Comparison of ENCODE assay signal across 14 mouse cellular contexts in the genomic region with DNA sequence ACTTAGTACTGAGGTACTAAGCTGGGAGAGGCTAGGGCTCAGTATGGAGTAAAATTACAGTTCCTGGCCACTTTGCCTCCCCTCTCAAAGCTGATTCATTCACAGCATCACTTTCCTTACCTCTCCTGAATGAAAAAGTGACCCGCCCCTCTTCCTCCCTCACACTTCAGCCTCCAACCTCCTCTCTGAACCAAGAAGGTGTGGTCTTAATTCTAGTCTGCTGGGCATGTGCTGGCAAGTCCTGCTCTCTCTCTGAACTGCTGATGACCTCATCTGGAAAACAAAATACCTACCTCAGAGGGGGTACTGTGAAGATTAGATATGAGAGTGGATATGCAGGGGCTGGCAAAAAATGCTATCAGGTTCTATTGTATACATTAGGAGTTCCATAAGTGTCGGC. TPM values are rescaled to one million over a fixed set of nuclear protein-coding genes. Genes with fewer than 3 reads are reported as not detected.
DNase-seq lines count a peak whose midpoint lies in the region; ATAC-seq and TF ChIP-seq lines count a peak whose summit lies in the region.
"Had no signal": no experiment of that assay in that cellular context is flagged by ENCODE, and none has a peak within 500 bp of the region (broad histone marks: within the 10 kb centered on the region; RNA-seq: fewer than 3 reads in every experiment).

No protein-coding gene starts in this region.

- H3K4me3 ChIP-seq in embryonic facial prominence, embryonic 14.5 days (ENCODE audit: low read depth, low read length), result no peak overlapping the region
- H3K4me3 ChIP-seq in embryonic facial prominence, embryonic 10.5 days, result no peak overlapping the region
- no peak overlapping the region for H3K4me3 ChIP-seq in limb, embryonic 15.5 days
- no peak overlapping the region for H3K4me3 ChIP-seq in limb, embryonic 10.5 days
- no peak overlapping the region for H3K4me3 ChIP-seq in stomach, embryonic 14.5 days (ENCODE audit: low read depth, low read length)
- H3K4me3 ChIP-seq in forebrain, embryonic 14.5 days (ENCODE audit: low read depth, low read length), result no peak overlapping the region
- H3K4me3 ChIP-seq: hindbrain, embryonic 13.5 days; neural tube, embryonic 12.5 days had no signal

- no peak overlapping the region for H3K4me2 ChIP-seq in embryonic facial prominence, embryonic 14.5 days (ENCODE audit: low read depth, low read length)
- no peak overlapping the region for H3K4me2 ChIP-seq in limb, embryonic 15.5 days
- no peak overlapping the region for H3K4me2 ChIP-seq in stomach, embryonic 14.5 days (replicated peaks; ENCODE audit: low read depth, low read length)
- H3K4me2 ChIP-seq in forebrain, embryonic 14.5 days (ENCODE audit: low read length), result no peak overlapping the region
- H3K4me2 ChIP-seq: hindbrain, embryonic 13.5 days; neural tube, embryonic 12.5 days had no signal

- no peaks in the 10 kb centered on the region for H3K36me3 ChIP-seq in embryonic facial prominence, embryonic 14.5 days (ENCODE audit: control insufficient read depth, insufficient read depth, low read length)
- no peaks in the 10 kb centered on the region for H3K36me3 ChIP-seq in embryonic facial prominence, embryonic 10.5 days (replicated peaks)
- no peaks in the 10 kb centered on the region for H3K36me3 ChIP-seq in limb, embryonic 15.5 days
- H3K36me3 ChIP-seq in limb, embryonic 10.5 days, result no peaks in the 10 kb centered on the region
- no peaks in the 10 kb centered on the region for H3K36me3 ChIP-seq in stomach, embryonic 14.5 days (ENCODE audit: control insufficient read depth, insufficient read depth, low read length)
- H3K36me3 ChIP-seq in forebrain, embryonic 14.5 days (ENCODE audit: control insufficient read depth, insufficient read depth, low read length), result no peaks in the 10 kb centered on the region
- H3K36me3 ChIP-seq: hindbrain, embryonic 13.5 days; neural tube, embryonic 12.5 days had no signal

- H3K27me3 ChIP-seq in embryonic facial prominence, embryonic 14.5 days (replicated peaks; ENCODE audit: control insufficient read depth, insufficient read depth, low read length), result no peaks in the 10 kb centered on the region
- H3K27me3 ChIP-seq in embryonic facial prominence, embryonic 10.5 days (replicated peaks; ENCODE audit: low read depth, poor library complexity, severe bottlenecking), result no peaks in the 10 kb centered on the region
- no peaks in the 10 kb centered on the region for H3K27me3 ChIP-seq in limb, embryonic 15.5 days
- no peaks in the 10 kb centered on the region for H3K27me3 ChIP-seq in limb, embryonic 10.5 days (ENCODE audit: low read depth, poor library complexity, severe bottlenecking)
- no peaks in the 10 kb centered on the region for H3K27me3 ChIP-seq in Patski
- H3K27me3 ChIP-seq in stomach, embryonic 14.5 days (ENCODE audit: control insufficient read depth, insufficient read depth, low read length), result no peaks in the 10 kb centered on the region
- H3K27me3 ChIP-seq in forebrain, embryonic 14.5 days (replicated peaks; ENCODE audit: control insufficient read depth, insufficient read depth, low read length), result no peaks in the 10 kb centered on the region
- H3K27me3 ChIP-seq: hindbrain, embryonic 13.5 days; neural tube, embryonic 12.5 days had no signal

- H3K9ac ChIP-seq in embryonic facial prominence, embryonic 14.5 days (ENCODE audit: low read depth, low read length), result no peak overlapping the region
- no peak overlapping the region for H3K9ac ChIP-seq in limb, embryonic 15.5 days
- H3K9ac ChIP-seq in stomach, embryonic 14.5 days (replicated peaks; ENCODE audit: low read depth, low read length), result no peak overlapping the region
- H3K9ac ChIP-seq in forebrain, embryonic 14.5 days (ENCODE audit: low read length), result no peak overlapping the region
- H3K9ac ChIP-seq: liver, embryonic 14.5 days; neural tube, embryonic 12.5 days had no signal

- peak; percentile 48; the same call in 1 of the 2 replicates for ATAC-seq in embryonic facial prominence, embryonic 14.5 days (ENCODE audit: low read depth)
- no peak for ATAC-seq in limb, embryonic 15.5 days (ENCODE audit: insufficient number of reproducible peaks, low FRiP score, low TSS enrichment, low read depth)
- peak; percentile 52 for ATAC-seq in Patski
- peak; percentile 59 for ATAC-seq in stomach, embryonic 14.5 days (ENCODE audit: insufficient number of reproducible peaks, insufficient read depth, low FRiP score, low read depth)
- no peak for ATAC-seq in forebrain, embryonic 14.5 days
- ATAC-seq in CD4-positive, CD25-positive, alpha-beta regulatory T cell, adult 4 months, result no peak

- 72% methylated on average over 2 of the region's 2 CpGs for WGBS in embryonic facial prominence, embryonic 14.5 days
- WGBS in embryonic facial prominence, embryonic 10.5 days, result 72% methylated on average over 2 of the region's 2 CpGs
- 57% methylated on average over 2 of the region's 2 CpGs for WGBS in limb, embryonic 15.5 days
- 72% methylated on average over 2 of the region's 2 CpGs for WGBS in limb, embryonic 10.5 days
- 42% methylated on average over 2 of the region's 2 CpGs for WGBS in stomach, embryonic 14.5 days
- 76% methylated on average over 2 of the region's 2 CpGs for WGBS in forebrain, embryonic 14.5 days

- DNase-seq in embryonic facial prominence, embryonic 14.5 days (ENCODE audit: low spot score), result peak; percentile 72
- DNase-seq in embryonic facial prominence, embryonic 10.5 days (ENCODE audit: low spot score), result no peak
- DNase-seq in limb, embryonic 10.5 days (ENCODE audit: low spot score), result no peak
- DNase-seq in Patski (ENCODE audit: low read depth, low spot score), result no peak
- DNase-seq in forebrain, embryonic 14.5 days (ENCODE audit: low spot score), result no peak
- DNase-seq: kidney, postnatal 14 days; retina, postnatal 1 day had no signal

- H3K4me1 ChIP-seq in embryonic facial prominence, embryonic 14.5 days (ENCODE audit: control insufficient read depth, insufficient read depth, low read length), result peaks cover 17% of the 10 kb centered on the region
- H3K4me1 ChIP-seq in embryonic facial prominence, embryonic 10.5 days, result peaks cover 21% of the 10 kb centered on the region
- peaks cover 23% of the 10 kb centered on the region for H3K4me1 ChIP-seq in limb, embryonic 15.5 days
- H3K4me1 ChIP-seq in limb, embryonic 10.5 days, result 0 out of 2 replicates have a peak, but pooled peaks cover 9% of the 10 kb centered on the region
- H3K4me1 ChIP-seq in stomach, embryonic 14.5 days (ENCODE audit: control insufficient read depth, insufficient read depth, low read length), result peaks cover 12% of the 10 kb centered on the region
- peaks cover 10% of the 10 kb centered on the region for H3K4me1 ChIP-seq in forebrain, embryonic 14.5 days (ENCODE audit: control insufficient read depth, insufficient read depth, low read length)

- POLR2A ChIA-PET in Patski (lab: Charles Lee), result interaction anchor here (0.6 to 1.5 kb wide), 3 partner anchors 10 to 364 kb away, joined by 3 to 4 read pairs (median 3); no protein-coding TSS in a partner anchor

- CTCF ChIA-PET in Patski (lab: Charles Lee), result no interaction called here

- no peaks in the 10 kb centered on the region for H3K9me3 ChIP-seq in embryonic facial prominence, embryonic 14.5 days (ENCODE audit: control insufficient read depth, low read length)
- no peaks in the 10 kb centered on the region for H3K9me3 ChIP-seq in embryonic facial prominence, embryonic 10.5 days
- no peaks in the 10 kb centered on the region for H3K9me3 ChIP-seq in limb, embryonic 15.5 days
- no peaks in the 10 kb centered on the region for H3K9me3 ChIP-seq in limb, embryonic 10.5 days (replicated peaks)
- H3K9me3 ChIP-seq in stomach, embryonic 14.5 days (ENCODE audit: control insufficient read depth, low read depth, low read length), result no peaks in the 10 kb centered on the region
- no peaks in the 10 kb centered on the region for H3K9me3 ChIP-seq in forebrain, embryonic 14.5 days (replicated peaks; ENCODE audit: control insufficient read depth, low read length)
- H3K9me3 ChIP-seq: hindbrain, embryonic 13.5 days; neural tube, embryonic 12.5 days had no signal

- TF ChIP-seq CTCF in Patski (IDR thresholded peaks at IDR 0.05), result no peak

- in situ Hi-C loops in Patski (cut with MboI; ENCODE audit: low pct_unique_long_range_greater_than_20kb), result loop anchor here (10.0 to 25.0 kb wide), 2 partner anchors 54 to 88 kb away; no protein-coding TSS in a partner anchor

- peak overlapping the region; percentile 19; the same call in 1 of the 2 replicates for H3K27ac ChIP-seq in embryonic facial prominence, embryonic 14.5 days (replicated peaks; ENCODE audit: low read depth, low read length)
- H3K27ac ChIP-seq in embryonic facial prominence, embryonic 10.5 days (replicated peaks), result no peak overlapping the region
- peak overlapping the region; percentile 12; the same call in 1 of the 2 replicates for H3K27ac ChIP-seq in limb, embryonic 15.5 days
- no peak overlapping the region for H3K27ac ChIP-seq in limb, embryonic 10.5 days
- peak overlapping the region; percentile 44; the same call in 1 of the 2 replicates for H3K27ac ChIP-seq in stomach, embryonic 14.5 days (ENCODE audit: low read length)
- H3K27ac ChIP-seq in forebrain, embryonic 14.5 days (ENCODE audit: low read depth, low read length), result no peak overlapping the region
- H3K27ac ChIP-seq: hindbrain, embryonic 13.5 days; liver, embryonic 14.5 days; neural tube, embryonic 12.5 days had no signal

RNA-seq across cellular contexts. Expression of a gene that starts 4.0 kb away (rescaled TPM):
- polyA plus RNA-seq in embryonic facial prominence, embryonic 14.5 days (2014; fragmentation: Nextera tagmentation; extraction: Ambion mirVana), result 0.17 and 0.46 TPM in 2 replicates
- not detected in 2 replicates for polyA plus RNA-seq in embryonic facial prominence, embryonic 10.5 days (2016; fragmentation: Nextera tagmentation; extraction: Ambion mirVana)
- 0.23 and 0.40 TPM in 2 replicates for polyA plus RNA-seq in limb, embryonic 15.5 days (2015; fragmentation: Nextera tagmentation; extraction: Ambion mirVana)
- polyA plus RNA-seq in limb, embryonic 10.5 days (2016; fragmentation: Nextera tagmentation; extraction: Ambion mirVana), result not detected in 2 replicates
- not detected for polyA plus RNA-seq in Patski (2021)
- not detected in 2 replicates for polyA plus RNA-seq in stomach, embryonic 14.5 days (2014; fragmentation: Nextera tagmentation; extraction: Ambion mirVana)
- not detected in 2 replicates for polyA plus RNA-seq in forebrain, embryonic 14.5 days (2014; fragmentation: Nextera tagmentation; extraction: Ambion mirVana)
- polyA plus RNA-seq in CD4-positive, CD25-positive, alpha-beta regulatory T cell, adult 4 months (2017; shearing (Covaris generic)), result not detected
- polyA plus RNA-seq: hindbrain, embryonic 13.5 days; liver, embryonic 14.5 days; neural tube, embryonic 12.5 days; urinary bladder, adult 2 months had no signal

RNA-seq across cellular contexts. Expression of a gene that starts 18.8 kb away (rescaled TPM):
- polyA plus RNA-seq in embryonic facial prominence, embryonic 14.5 days (2014; fragmentation: Nextera tagmentation; extraction: Ambion mirVana), result 0.30 and 0.56 TPM in 2 replicates
- polyA plus RNA-seq in embryonic facial prominence, embryonic 10.5 days (2016; fragmentation: Nextera tagmentation; extraction: Ambion mirVana), result not detected in 2 replicates
- 0.70 TPM in 1 of 2 replicates, not detected in the other for polyA plus RNA-seq in limb, embryonic 15.5 days (2015; fragmentation: Nextera tagmentation; extraction: Ambion mirVana)
- not detected in 2 replicates for polyA plus RNA-seq in limb, embryonic 10.5 days (2016; fragmentation: Nextera tagmentation; extraction: Ambion mirVana)
- polyA plus RNA-seq in Patski (2021), result not detected
- 1.0 TPM in 1 of 2 replicates, not detected in the other for polyA plus RNA-seq in stomach, embryonic 14.5 days (2014; fragmentation: Nextera tagmentation; extraction: Ambion mirVana)
- not detected in 2 replicates for polyA plus RNA-seq in forebrain, embryonic 14.5 days (2014; fragmentation: Nextera tagmentation; extraction: Ambion mirVana)
- not detected for polyA plus RNA-seq in CD4-positive, CD25-positive, alpha-beta regulatory T cell, adult 4 months (2017; shearing (Covaris generic))
- polyA plus RNA-seq: hindbrain, embryonic 13.5 days; neural tube, embryonic 12.5 days; urinary bladder, adult 2 months had no signal

RNA-seq across cellular contexts. Expression of a gene that starts 19.4 kb away (rescaled TPM):
- polyA plus RNA-seq in embryonic facial prominence, embryonic 14.5 days (2014; fragmentation: Nextera tagmentation; extraction: Ambion mirVana), result 64.8 and 67.2 TPM in 2 replicates
- 17.4 and 19.6 TPM in 2 replicates for polyA plus RNA-seq in embryonic facial prominence, embryonic 10.5 days (2016; fragmentation: Nextera tagmentation; extraction: Ambion mirVana)
- polyA plus RNA-seq in limb, embryonic 15.5 days (2015; fragmentation: Nextera tagmentation; extraction: Ambion mirVana), result 40.6 and 44.5 TPM in 2 replicates
- polyA plus RNA-seq in limb, embryonic 10.5 days (2016; fragmentation: Nextera tagmentation; extraction: Ambion mirVana), result 20.8 and 23.3 TPM in 2 replicates
- polyA plus RNA-seq in Patski (2021), result 133 TPM
- 42.6 and 44.1 TPM in 2 replicates for polyA plus RNA-seq in stomach, embryonic 14.5 days (2014; fragmentation: Nextera tagmentation; extraction: Ambion mirVana)
- polyA plus RNA-seq in forebrain, embryonic 14.5 days (2014; fragmentation: Nextera tagmentation; extraction: Ambion mirVana), result 4.0 and 4.7 TPM in 2 replicates
- not detected for polyA plus RNA-seq in CD4-positive, CD25-positive, alpha-beta regulatory T cell, adult 4 months (2017; shearing (Covaris generic))

RNA-seq across cellular contexts. Expression of a gene that starts 39.5 kb away (rescaled TPM):
- polyA plus RNA-seq in embryonic facial prominence, embryonic 14.5 days (2014; fragmentation: Nextera tagmentation; extraction: Ambion mirVana), result not detected in 2 replicates
- not detected in 2 replicates for polyA plus RNA-seq in embryonic facial prominence, embryonic 10.5 days (2016; fragmentation: Nextera tagmentation; extraction: Ambion mirVana)
- not detected in 2 replicates for polyA plus RNA-seq in limb, embryonic 15.5 days (2015; fragmentation: Nextera tagmentation; extraction: Ambion mirVana)
- not detected in 2 replicates for polyA plus RNA-seq in limb, embryonic 10.5 days (2016; fragmentation: Nextera tagmentation; extraction: Ambion mirVana)
- not detected for polyA plus RNA-seq in Patski (2021)
- polyA plus RNA-seq in stomach, embryonic 14.5 days (2014; fragmentation: Nextera tagmentation; extraction: Ambion mirVana), result not detected in 2 replicates
- polyA plus RNA-seq in forebrain, embryonic 14.5 days (2014; fragmentation: Nextera tagmentation; extraction: Ambion mirVana), result not detected in 2 replicates
- not detected for polyA plus RNA-seq in CD4-positive, CD25-positive, alpha-beta regulatory T cell, adult 4 months (2017; shearing (Covaris generic))
- polyA plus RNA-seq: hindbrain, embryonic 13.5 days; liver, embryonic 14.5 days; neural tube, embryonic 12.5 days; urinary bladder, adult 2 months had no signal

Comparison
In these comparisons a context has a peak if more than half of its experiments do, and no peak if none do; other contexts are left out.
1. H3K27ac ChIP-seq: peak in embryonic facial prominence, embryonic 14.5 days (single experiment), limb, embryonic 15.5 days (single experiment) and stomach, embryonic 14.5 days (single experiment); none in embryonic facial prominence, embryonic 10.5 days (single experiment), limb, embryonic 10.5 days (single experiment) and forebrain, embryonic 14.5 days (single experiment).
2. ATAC-seq: peak in embryonic facial prominence, embryonic 14.5 days (single experiment), Patski (single experiment) and stomach, embryonic 14.5 days (single experiment); none in limb, embryonic 15.5 days (single experiment), forebrain, embryonic 14.5 days (single experiment) and CD4-positive, CD25-positive, alpha-beta regulatory T cell, adult 4 months (single experiment).